Comparison of ENCODE assay signal across 1 mouse cellular context in the genomic region with DNA sequence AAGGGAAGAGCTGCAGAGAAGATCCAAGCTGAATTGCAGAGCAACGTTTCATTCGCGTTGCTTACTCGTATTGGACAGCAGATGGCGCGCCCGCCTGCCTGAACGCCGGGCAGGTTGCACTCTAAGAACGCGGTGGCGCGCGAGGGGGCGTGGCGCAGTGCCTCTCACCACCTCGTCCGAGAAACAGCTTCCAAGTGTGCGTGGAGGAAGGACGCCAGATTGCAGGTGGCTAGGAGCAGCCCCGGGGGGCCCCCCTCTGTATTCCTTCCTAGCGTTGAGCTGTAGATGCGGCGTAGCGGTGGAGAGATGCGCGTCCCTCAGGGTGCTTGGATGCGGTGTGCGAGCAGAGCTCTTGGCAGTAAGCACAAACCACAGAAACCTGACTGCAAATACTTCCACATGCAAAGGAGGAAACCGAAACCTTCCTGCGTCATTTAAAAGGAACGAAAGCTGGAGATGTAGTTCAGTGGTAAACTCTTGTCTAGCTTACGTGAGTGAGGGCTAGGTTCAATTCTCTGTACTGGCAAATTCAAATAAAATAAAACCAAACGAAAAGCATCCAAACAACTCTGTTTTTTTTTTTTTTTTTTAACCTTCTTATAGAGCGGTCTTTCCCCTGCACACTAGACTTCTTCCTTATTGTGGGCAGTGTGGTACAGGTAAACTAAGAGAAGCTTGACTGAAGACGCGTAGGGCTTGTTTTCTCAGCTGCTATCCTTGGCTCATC.
TF ChIP-seq lines count a peak whose summit lies in the region.

No protein-coding gene starts in this region.

TF ChIP-seq in CH12.LX, 34 proteins besides CTCF, POLR2A, EP300 and RAD21 (continued from another document):
- TF ChIP-seq JUND (conservative IDR thresholded peaks at IDR 0.05; ENCODE audit: low read depth, low read length) (no peak), MAZ (IDR thresholded peaks at IDR 0.05; ENCODE audit: low read depth, low read length) (no peak), MAX (IDR thresholded peaks at IDR 0.05; ENCODE audit: low read length) (peak; percentile 23; the same call in 1 of the 2 replicates), MAFK (IDR thresholded peaks at IDR 0.05; ENCODE audit: insufficient replicate concordance, low read length) (0 out of 2 replicates have a peak, but pooled peaks have one; percentile 23), E2F4 (IDR thresholded peaks at IDR 0.05; ENCODE audit: insufficient replicate concordance, low read depth, low read length) (no peak)
